Mouse (Mus musculus): ENCODE measurements around the gene Capn7.

DNA sequence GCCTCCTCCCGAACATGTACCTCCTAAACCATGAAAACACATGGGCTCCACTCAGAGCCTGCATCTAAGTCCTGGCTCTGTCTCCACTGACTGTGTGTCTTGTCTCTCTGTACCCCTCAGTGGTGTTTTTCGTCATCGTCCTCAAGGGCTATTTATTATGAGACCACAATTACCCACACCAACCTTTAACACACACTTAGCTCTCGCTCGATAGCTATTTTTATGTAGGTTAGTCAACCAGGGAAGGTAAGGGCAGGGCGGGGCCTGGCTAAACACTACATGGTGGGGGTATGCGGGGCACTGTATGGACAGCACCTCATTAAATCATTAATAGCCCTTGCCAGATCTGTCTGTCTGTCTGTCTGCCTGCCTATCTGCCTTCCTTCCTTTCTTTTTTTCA is 84.1 kb downstream of the Capn7 start:
- no peak for TF ChIP-seq CTCF (IDR thresholded peaks at IDR 0.05; ENCODE audit: control insufficient read depth, insufficient read depth, low read length)
- no peak for TF ChIP-seq POLR2A (IDR thresholded peaks at IDR 0.05; ENCODE audit: borderline replicate concordance, control insufficient read depth, low read depth, low read length)
